Mouse (Mus musculus): Measurements from ENCODE around the gene Epo. TPM values are rescaled to one million over a fixed set of nuclear protein-coding genes. Genes with fewer than 3 reads are reported as not detected.

Epo gene
- total RNA-seq, 1 experiment from 2014 or later, result not detected

DNA sequence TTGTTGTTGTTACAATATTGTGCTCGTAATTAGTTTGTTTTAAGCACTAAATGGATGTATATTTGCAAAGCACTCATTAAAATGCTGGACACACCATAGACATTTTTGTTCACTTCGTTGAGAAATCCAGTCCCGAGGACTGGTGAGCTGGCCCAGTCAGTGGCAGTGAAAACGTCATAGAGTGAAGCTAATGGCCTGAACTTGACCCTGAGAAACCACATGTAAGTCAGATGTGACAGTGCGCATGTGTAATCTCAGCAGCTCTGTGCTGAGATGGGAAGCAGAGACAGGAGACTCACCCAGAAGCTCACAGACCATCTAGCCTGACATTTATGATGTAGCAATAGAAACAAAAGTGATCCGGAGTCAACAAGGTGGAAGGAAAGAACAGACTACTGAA, 11.9 kb upstream of the Epo start:
- no peak for ATAC-seq (replicated peaks; ENCODE audit: insufficient number of reproducible peaks, low FRiP score, low TSS enrichment, poor library complexity, severe bottlenecking)

DNA sequence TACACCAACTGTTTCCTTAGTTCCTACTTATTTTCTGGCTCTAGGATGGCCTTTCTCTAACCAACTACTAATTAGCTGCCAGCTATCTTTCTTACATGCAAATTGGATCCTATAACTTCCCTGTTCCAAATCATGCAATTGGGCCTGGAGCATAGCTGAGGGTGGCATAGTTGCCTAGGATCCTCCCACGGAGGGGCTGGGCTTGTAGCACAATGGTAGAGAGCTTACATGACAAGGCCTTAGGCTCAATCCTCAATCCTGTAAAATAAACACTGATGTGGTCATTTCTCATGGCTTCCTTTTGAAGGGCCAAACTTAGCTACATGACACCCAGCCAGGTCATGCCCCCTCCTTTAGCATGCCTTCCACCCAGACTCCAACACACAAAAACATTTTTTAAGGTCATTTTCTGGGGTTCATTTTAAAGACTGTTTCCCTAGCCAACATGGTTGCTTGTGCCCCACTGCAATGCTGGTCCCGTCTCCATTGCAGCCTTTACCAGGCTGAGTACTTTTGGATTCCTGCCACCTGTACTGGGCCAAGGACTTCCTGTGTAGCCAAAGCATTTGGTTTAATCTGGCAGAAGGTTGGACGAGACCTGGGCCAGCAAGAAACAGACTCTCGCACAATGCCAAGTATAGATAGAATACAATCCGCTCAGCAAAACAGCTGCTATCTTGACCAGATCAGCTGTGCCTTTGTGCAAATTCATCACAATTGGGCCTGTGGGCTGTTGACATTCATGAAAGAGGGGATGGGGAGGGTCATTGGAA, 8.9 kb upstream of the Epo start:
- ATAC-seq (replicated peaks; ENCODE audit: insufficient number of reproducible peaks, low FRiP score, low TSS enrichment, poor library complexity, severe bottlenecking), result no peak

DNA sequence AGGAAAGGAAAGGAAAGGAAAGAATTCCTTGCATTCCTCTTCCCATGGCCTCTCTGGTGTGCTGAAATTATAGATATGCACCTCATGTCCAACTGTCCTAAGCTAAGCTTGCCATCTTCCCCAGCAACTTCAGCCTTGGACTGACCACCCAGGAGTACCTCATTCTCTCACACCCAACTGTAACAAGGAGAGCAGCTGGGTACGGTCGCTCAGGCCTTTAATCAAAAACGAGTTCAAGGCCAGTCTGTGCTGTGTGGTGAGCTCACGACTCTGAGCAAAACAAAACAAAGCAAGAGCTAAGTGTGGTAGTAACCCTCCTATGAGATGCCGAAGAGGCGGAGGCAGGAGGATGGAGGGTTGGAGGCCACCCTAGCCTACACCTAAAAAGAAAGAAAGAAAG, 7.9 kb upstream of the Epo start:
- ATAC-seq (replicated peaks; ENCODE audit: insufficient number of reproducible peaks, low FRiP score, low TSS enrichment, poor library complexity, severe bottlenecking), result no peak

DNA sequence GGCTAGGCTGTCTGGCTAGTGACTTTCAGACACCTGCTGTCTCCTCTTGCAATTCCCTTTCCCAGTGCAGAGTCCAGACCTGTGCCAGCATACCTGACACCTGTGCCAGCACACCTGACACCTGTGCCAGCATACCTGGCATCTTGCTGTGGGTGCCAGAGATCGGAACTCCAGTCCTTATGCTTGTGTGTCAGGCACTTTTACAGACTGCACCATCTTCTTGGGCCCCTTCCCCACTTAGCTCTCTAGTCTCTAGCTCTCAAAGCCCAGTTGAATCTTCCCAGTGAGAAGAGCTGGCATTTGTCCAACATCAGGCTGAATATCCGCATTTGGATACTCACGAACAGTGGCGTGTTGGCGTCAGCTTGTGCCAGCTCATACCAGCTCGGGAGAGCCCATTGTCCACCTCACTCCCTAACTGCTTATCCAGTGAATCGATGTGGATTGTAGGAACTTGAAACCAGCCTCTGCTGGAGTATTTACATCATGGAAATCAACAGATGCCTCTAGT, 6.3 kb upstream of the Epo start:
- no peak for ATAC-seq (replicated peaks; ENCODE audit: insufficient number of reproducible peaks, low FRiP score, low TSS enrichment, poor library complexity, severe bottlenecking)

DNA sequence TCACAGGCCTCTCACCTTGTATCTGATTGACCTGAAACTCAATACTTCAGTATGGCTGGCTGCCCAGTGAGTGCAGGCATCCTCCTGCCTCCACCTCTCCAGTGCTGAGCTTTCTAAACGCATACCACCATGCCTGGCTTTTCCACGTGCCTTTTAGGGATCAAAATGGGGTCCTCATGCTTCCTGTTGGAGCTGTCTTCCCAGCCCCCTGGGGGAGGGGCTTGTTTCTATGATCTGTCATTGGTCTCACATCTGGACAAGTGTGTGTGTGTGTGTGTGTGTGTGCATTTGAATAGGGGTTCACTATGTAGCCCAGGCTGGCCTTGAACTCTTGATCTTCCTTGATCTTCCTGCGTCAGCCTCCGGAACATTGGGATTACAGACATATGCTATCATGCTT, 4.4 kb upstream of the Epo start:
- no peak for ATAC-seq (replicated peaks; ENCODE audit: insufficient number of reproducible peaks, low FRiP score, low TSS enrichment, poor library complexity, severe bottlenecking)

DNA sequence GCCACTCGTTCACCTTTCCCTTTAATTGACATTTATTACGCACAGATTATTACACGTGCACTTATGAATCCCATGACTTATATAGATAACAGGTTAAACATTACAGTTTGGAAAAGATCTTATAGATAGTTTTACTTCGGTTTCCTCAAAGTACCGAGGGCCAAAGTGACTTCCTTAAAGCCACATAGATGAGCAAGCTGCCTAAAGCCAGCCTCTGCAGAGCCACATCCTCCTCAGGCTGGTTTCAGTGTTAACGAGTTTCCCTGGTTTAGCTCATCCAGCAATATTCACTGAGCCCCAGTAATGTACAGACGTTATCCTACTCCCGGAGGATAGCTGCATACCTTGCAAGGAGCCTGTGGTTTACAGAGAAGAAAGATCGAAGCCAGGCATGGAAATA, 2.3 kb upstream of the Epo start:
- ATAC-seq (replicated peaks; ENCODE audit: insufficient number of reproducible peaks, low FRiP score, low TSS enrichment, poor library complexity, severe bottlenecking), result no peak

DNA sequence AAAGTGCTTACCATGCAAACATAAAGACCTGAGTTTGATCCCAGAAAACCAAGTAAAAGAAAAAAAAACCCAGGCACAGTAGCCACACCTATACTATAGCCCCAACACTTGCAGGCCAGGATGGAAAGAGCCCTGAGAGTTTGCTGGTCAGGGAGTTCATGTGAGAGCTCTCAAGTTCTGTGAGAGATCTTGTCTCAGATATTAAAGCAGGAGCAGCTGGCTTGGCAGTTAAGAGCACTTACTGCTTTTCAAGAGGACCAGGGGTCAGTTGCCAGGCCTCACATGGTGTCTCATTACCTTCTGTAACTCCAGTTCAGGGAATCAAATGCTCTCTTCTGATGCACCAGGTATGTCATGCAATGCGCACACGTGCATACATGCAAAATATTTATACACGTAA, 1.7 kb upstream of the Epo start:
- ATAC-seq (replicated peaks; ENCODE audit: insufficient number of reproducible peaks, low FRiP score, low TSS enrichment, poor library complexity, severe bottlenecking), result no peak

DNA sequence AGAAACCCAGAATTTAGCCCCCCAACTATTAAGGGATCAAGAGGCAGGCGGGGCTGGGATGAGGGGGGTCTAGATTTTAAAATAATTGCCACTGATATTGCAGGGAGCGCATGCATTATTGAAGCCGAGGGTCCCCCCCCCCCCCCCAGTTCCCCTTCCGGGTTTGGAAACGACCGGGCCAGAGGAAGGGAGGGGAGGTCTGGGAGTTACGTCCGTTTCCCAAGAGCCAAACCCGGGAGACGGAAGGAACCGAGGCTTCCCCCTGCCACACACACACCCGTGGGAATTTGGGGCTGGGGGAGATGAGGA, 280 bp downstream of the Epo start:
- no peak; the same call in 1 of the 2 replicates for ATAC-seq (replicated peaks; ENCODE audit: insufficient number of reproducible peaks, low FRiP score, low TSS enrichment, poor library complexity, severe bottlenecking)

DNA sequence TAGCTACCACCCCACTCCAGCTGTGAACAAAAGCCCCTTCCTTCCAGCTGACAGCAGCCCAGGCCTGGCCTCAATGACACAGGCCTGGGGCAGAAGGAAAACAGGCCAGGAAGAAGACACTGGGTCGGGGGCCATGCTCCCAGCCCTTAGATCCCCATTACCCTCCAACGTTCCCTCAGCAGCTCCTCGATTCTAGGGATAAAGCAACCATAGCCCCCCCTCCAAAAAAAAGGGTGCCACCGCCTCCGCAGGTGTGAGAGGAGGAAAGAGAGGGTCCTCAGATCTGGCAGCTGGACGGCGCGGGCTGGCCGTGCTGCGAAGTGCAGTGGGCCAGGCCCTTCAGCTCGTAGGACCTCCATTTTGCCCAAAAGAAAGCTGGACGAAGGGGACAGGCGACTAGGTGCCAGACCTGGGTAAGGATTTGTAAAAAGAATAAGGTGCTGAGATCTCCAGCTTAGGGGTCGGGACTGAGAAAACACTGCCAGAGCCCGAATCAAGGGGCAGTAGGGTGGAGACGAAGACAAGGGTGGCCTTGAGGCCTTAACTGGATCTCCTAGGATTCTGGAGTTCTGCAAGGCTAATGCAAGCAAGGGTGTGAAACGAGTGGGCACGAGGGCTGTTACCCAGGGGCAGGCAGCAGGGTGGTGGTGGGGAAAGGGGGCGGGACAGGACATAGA, 773 bp downstream of the Epo start:
- ATAC-seq (replicated peaks; ENCODE audit: insufficient number of reproducible peaks, low FRiP score, low TSS enrichment, poor library complexity, severe bottlenecking), result no peak

DNA sequence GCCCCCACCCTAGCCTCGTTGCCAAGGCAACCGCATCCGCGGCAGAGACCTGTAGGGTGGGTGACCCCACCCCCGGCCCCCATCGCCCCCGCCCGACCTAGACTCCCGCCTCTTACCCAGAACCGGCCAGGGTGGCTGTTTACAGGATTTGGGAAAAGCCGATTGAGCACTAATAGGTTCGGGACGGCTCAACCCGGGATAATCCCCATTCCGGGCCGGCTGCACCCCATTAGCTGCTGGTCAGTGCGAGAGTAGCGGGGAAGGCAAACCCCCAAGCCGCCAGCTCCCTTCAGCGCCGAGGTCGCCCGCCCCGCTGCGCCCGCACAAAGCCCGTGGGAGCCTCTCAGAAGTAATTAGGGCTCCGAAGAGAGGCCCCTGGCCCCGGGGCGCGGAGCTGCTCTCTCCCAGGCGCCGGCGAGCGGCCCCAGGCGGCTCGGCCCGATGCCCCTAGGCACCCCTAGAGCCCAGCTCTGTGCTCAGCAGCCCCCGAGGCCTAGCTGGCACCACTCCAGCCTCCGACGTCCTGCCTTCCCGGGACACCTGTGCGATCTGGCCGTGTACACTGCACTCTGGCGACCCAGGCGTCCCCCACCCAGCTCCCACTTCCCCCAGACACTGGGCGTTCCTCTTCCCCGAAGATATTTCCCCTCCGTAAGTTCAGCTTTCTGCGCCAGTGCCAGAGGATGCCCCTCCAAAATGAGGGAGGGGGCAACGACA, 1.5 kb downstream of the Epo start:
- no peak for ATAC-seq (replicated peaks; ENCODE audit: insufficient number of reproducible peaks, low FRiP score, low TSS enrichment, poor library complexity, severe bottlenecking)

DNA sequence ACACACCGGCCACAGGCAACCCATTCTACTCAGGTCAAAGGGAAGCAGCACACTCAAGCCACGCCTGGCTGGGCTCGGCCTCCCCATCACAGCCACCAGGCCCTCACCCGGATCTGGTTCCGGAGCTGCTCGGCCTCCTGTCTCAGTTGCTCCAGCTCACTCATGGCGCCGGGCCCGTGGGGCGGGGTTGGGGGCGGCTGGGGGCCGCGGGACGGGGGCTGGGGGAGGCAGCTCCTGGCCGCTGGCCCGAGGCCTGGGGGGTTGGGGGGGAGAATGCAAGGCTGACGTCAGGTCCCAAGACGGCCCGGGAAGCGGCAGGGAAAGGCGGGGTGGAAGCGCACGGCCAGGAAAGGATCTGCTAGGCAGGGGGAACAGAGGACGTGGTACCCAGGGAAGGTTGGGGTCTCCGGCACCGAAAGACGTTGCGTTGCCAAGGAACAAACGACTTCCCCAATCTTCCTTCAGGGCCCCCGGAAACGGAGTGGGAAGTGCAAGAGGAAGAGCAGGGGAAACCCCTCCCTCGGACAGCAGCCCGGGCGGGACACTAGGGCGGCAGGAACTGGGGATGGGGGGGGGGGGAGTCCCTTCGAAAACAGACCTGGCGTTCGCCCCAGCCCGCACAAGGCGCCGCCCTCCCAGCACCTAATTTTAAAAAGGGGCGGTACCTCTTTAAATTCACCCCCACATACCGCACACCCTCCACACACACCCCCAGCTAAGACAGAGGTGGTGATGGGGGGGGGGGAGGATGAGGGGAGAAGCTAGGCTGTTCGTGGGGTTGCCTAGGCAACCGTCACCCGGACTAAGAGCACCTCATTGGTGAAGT, 2.2 kb downstream of the Epo start:
- ATAC-seq (replicated peaks; ENCODE audit: insufficient number of reproducible peaks, low FRiP score, low TSS enrichment, poor library complexity, severe bottlenecking), result peak; percentile 33

DNA sequence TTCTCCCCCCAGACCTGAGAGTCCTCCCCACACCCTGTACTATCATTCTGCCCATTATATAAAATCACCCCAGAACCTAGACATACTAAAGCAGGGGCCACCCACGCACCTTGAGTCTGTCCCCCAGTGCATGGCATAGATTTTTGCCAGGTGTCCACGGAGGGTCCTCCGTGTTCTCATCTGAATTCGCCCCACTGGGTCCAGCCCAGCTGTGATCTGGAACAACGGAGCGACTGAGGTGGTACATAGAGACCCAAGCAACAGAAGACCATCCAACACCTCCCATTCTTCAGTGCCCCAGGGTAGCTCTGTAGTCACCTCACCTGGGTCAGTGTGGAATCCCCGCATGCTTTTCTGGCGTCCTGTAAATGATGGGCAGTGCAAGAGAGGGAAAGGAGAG, 3.0 kb downstream of the Epo start:
- ATAC-seq (replicated peaks; ENCODE audit: insufficient number of reproducible peaks, low FRiP score, low TSS enrichment, poor library complexity, severe bottlenecking), result no peak

DNA sequence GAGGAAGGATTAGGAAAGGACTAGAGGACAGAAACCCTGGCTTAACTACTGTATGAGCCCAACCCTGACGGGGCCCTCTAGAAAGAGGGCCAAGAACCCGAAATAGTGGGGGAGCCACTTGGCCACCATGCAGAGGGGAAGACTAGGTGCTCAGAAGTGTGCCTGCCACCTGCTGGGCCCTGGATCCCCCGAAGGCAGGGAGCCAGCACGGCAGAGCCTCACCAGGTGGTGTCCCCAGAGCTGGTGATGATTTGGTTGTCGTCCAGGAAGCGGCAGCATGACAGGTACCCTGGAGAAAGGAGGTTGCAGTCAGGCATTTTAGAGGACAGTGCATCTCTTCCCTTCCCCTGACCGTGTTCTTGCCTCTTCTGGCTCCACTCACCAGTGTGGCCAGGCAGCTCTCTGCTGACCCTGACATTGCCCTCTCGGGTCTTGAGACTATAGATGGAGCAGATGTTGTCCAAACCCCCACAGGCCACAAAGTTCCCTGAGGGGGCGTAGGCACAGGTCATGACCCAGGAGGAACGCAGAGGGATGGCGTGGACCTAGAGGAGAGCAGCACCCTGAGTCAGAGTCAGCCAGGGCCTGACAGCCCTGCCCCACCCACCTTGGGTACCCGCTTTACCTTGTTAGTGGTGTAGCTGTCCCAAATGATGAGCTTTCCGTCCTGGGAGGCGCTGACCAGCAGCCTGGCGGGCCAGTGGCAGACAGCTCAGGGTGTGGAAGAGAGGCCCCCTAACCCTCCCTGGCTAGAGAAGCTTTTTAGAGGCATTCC, 3.6 kb downstream of the Epo start:
- no peak for ATAC-seq (replicated peaks; ENCODE audit: insufficient number of reproducible peaks, low FRiP score, low TSS enrichment, poor library complexity, severe bottlenecking)

DNA sequence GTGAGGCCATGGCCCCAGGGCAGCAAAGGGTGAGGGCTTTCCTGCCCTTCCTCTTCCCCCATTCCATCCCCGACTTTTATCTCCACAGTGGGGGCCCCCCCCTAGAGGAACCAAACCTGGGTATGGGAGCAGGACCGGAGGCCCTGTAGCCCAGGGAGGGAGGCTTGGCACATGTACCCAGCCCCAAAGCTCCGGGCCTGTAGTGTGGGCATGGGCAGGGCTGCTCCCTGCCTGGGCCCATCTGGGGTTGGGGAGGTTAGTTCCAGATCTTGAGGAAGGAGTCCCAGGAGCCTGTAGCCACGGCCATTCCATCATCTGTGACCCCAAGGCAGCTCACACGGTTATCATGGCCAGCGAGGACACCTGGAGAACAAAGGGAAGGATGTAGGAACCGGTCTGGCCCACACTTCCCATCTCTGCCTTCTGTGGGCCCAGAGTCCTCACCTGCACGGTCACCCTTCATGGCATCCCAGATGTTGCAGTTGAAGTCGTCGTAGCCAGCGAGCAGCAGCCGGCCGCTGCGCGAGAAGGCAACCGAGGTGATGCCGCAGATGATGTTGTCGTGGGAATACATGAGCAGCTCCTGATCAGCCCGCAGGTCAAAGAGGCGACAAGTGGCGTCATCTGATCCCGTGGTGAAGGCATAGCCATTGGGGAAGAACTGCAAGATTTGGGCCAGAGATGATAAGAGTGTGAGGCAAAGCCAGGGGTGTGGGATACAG, 4.6 kb downstream of the Epo start:
- no peak for ATAC-seq (replicated peaks; ENCODE audit: insufficient number of reproducible peaks, low FRiP score, low TSS enrichment, poor library complexity, severe bottlenecking)

DNA sequence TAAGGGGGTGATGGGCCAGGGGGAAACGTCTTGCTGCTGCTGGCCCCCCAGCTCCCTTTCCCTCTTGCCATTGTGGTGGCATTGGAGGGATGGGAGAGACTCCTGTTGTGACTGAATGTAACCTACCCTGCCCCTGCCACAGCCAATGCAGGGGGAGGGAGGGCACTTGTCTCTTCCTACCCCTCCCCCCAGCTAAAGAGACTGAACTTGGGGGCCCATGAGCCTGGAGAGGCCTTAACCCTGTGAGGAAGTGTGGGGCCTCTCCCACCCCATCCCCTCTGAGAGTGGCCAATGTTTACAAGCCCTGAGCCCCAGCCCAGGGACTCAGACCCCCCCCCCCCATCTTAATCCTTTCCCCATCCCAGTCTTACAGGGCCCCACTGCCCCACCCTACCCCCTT, 5.6 kb downstream of the Epo start:
- no peak for ATAC-seq (replicated peaks; ENCODE audit: insufficient number of reproducible peaks, low FRiP score, low TSS enrichment, poor library complexity, severe bottlenecking)

DNA sequence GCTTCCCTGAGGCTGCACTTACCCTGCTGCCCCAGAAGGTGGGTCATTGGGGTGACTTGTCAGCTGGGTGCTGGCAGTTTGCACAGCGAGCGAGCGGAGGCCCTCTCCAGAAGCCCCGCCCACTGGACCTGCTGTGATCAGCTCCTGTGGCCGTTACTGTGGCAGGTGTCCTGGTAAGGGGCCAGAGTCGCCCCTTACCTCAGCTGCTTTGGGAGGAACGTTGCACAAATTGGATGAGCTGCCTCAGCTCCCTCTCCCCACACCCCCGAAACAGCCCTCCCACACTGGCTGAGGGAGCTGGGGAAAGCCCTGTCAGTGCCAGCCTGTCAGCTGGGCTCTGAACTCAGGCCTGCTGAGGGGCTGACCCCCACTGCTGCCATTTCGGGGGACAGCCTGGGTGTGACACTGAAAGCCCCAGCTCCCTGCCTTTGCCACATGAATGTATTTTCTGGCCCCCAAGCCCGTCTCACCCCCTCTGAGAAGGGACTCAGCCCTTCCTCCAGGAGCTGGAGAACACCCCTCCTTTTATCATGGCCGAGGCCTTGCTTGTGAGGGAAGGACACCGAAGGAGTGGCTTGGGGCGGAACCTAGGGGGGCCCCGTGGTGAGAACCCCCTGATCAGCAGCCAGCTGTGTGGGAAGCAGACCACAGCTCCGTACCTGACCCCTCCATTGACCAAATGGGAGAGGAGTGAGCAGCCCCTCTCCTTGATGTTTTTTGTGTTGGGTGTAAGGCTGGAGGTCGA, 6.7 kb downstream of the Epo start:
- no peak for ATAC-seq (replicated peaks; ENCODE audit: insufficient number of reproducible peaks, low FRiP score, low TSS enrichment, poor library complexity, severe bottlenecking)

DNA sequence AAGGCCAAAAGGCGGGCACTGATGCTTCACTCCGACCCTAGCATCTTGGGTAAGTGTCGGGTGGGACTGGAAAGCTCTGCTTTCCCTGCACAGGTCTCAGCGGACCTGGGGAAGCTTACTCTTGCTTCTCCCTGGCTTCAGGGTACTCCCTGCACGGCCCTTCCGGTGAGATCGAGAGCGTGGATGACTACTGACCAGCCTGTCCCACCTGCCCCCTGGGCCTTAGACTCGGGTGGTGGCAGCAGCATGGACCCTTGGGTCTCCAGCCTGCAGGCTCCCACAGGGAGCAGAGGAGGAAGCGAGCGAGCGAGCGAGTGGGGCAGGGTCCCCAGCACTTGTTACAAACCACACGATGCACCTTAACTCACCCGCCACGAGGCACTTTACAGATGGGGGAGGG, 7.5 kb downstream of the Epo start:
- no peak for ATAC-seq (replicated peaks; ENCODE audit: insufficient number of reproducible peaks, low FRiP score, low TSS enrichment, poor library complexity, severe bottlenecking)
